20 mouse cellular contexts compared by ENCODE assay signal in the genomic region with DNA sequence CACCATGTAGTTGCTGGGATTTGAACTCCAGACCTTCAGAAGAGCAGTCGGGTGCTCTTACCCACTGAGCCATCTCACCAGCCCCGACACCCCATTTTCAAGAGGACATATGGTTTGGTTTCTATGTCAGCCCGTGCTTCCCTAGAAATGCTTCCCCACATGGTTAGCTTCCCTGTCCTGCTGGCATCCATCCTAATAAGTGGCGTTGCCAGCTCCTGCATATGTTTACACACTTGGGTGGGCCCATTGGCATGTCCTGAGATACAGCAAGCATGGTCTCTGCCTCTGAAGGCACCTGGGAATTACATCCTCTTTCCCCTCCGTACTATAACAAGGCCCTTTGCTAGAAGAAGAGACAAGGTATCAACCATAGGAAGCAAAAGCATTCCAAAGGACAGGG.
DNase-seq lines count a peak whose midpoint lies in the region; ATAC-seq lines count a peak whose summit lies in the region.
"Had no signal": no experiment of that assay in that cellular context is flagged by ENCODE, and none has a peak within 500 bp of the region (broad histone marks: within the 10 kb centered on the region; RNA-seq: fewer than 3 reads in every experiment).

No protein-coding gene starts in this region.

- no peak; the same call in 1 of the 2 replicates for ATAC-seq in cerebellum, adult (ENCODE audit: insufficient number of reproducible peaks, low FRiP score, low TSS enrichment)
- ATAC-seq in frontal cortex, adult (ENCODE audit: low TSS enrichment) = no peak
- ATAC-seq: activated CD4-positive, CD25-positive, alpha-beta regulatory T cell, adult 4 months; inflammation-experienced regulatory T-cells, adult 6 months; midbrain, embryonic 13.5 days had no signal

- intact Hi-C loops in left cerebral cortex, postnatal 4 days (cut with DNase I) = no loop called here

- DNase-seq in cerebellum, adult 11 months = peak; percentile 51
- peak; percentile 73 for DNase-seq in left cerebral cortex, postnatal 4 days
- DNase-seq in left cerebral cortex, adult 18-20 months (ENCODE audit: low spot score in 2 of 2) = no peak
- DNase-seq in cerebellum, adult 9-10 months = peak; percentile 61
- DNase-seq in cerebellum, postnatal 36 days = peak; percentile 44 to 51
- no peak for DNase-seq in layer of hippocampus, adult 11-12 months (ENCODE audit: low spot score)
- DNase-seq: adrenal gland, adult 2 months; adrenal gland, postnatal 36 days; embryo, embryonic 11 days; gastrocnemius, postnatal 25 days; heart, adult 18-20 months; heart, postnatal 4 days; kidney, adult 11 months; kidney, postnatal 36 days; lung, postnatal 4 days had no signal

Comparison
In these comparisons a context has a peak if more than half of its experiments do, and no peak if none do; other contexts are left out.
1. DNase-seq: peak in cerebellum, adult 11 months (single experiment), left cerebral cortex, postnatal 4 days (single experiment), cerebellum, adult 9-10 months (single experiment) and cerebellum, postnatal 36 days (2 of 2); none in left cerebral cortex, adult 18-20 months (0 of 2) and layer of hippocampus, adult 11-12 months (single experiment).